Mouse (Mus musculus): ENCODE measurements around the gene Smim1. TPM values are rescaled to one million over a fixed set of nuclear protein-coding genes. Genes with fewer than 3 reads are reported as not detected.

The Smim1 gene
- polyA plus RNA-seq (2014; fragmentation: Nextera tagmentation; extraction: Ambion mirVana), result 33.3 and 37.2 TPM in 2 replicates

DNA sequence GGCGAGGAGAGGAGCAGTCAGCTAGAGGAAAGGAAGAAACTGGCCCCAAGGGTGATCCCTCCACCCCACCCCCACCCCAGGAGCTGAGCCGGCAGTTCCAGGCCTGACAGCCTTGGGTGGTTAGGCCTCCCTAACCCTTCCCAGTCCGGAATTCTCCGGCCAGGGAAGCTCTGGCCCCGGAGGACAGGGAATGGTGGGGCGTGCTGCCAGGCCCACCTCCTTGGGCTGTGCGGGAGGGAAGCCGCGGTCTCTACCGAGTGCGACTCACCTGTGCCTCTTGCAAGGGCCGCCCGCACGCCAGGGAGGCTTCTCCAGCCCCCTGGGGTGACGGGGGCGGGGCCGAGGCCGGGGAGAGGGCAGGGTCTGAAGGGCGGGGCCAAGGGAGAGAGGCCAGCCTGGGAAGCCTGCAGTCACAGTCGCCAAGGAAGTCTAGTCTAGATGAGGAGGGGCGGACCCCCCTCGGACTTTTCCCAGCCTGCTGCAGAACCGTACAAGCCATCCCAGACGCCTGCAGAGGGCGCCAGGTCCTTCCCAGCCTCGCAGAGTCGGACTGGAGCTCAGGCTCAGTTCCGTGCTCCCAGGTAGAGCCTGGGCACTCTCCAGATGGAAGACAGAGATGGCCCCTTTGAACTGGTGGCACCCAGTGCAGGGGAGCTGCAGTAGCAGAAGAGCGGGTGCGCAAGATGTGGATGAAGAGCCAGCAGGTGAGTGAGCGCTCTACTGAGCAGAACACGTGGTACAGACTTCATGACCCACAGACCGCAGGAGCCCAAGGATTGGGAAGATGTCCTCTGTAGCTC lies at the start of gene Smim1:
TSS of gene Smim1 (minus strand) at position 590 of the 800 bp plus-strand sequence.
- H3K4me1 ChIP-seq (ENCODE audit: insufficient read depth), result peaks cover 10% of the 10 kb centered on the region
- peaks cover 17% of the 10 kb centered on the region for H3K36me3 ChIP-seq (ENCODE audit: insufficient read depth)
- peak; percentile 87 for DNase-seq
- peak within 1 kb of the TSS; percentile 60 for H3K27ac ChIP-seq (ENCODE audit: low read depth)
- whole genome bisulfite sequencing, result 1% methylated on average over 33 of the region's 33 CpGs
- no peaks in the 10 kb centered on the region for H3K9me3 ChIP-seq (ENCODE audit: low read depth, low read length)
- peak within 1 kb of the TSS; percentile 42 for H3K4me3 ChIP-seq (ENCODE audit: low read depth, low read length)
- H3K4me2 ChIP-seq, result peak within 1 kb of the TSS; percentile 74
- peak within 1 kb of the TSS; percentile 61 for H3K9ac ChIP-seq
- peak; percentile 71 for TF ChIP-seq CTCF (IDR thresholded peaks at IDR 0.05; ENCODE audit: low read depth)
- peak; percentile 69 for ATAC-seq (ENCODE audit: insufficient read depth)
- H3K27me3 ChIP-seq (ENCODE audit: insufficient read depth, low read length), result peaks cover 3% of the 10 kb centered on the region; the same call in 1 of the 2 replicates

DNA sequence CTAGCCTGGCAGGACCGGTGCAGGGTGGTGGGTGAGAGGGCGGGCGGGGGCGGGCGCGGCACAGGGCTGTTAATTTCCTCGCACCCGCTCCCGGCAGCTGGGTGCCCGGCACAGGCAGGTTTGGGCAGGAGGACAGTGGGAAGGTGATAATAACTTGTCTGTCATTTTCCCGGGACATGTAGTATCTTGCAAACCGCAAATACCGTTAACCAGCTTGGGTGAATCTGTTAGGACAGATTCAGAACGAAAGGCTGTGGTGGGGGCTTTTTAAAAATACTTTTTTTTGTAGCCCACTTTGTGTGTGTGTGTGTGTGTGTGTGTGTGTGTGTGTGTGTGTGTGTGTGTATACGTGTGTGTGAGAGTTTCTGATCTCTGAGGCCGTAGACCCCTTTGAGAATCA lies 45.9 kb upstream of the Smim1 start:
- ATAC-seq (ENCODE audit: insufficient read depth) (no peak), DNase-seq (no peak)
- Histone ChIP-seq H3K27ac (ENCODE audit: low read depth) (no peak overlapping the region), H3K4me1 (ENCODE audit: insufficient read depth) (no peaks in the 10 kb centered on the region), H3K4me2 (no peak overlapping the region), H3K4me3 (ENCODE audit: low read depth, low read length) (no peak overlapping the region), H3K36me3 (ENCODE audit: insufficient read depth) (no peaks in the 10 kb centered on the region), H3K9me3 (ENCODE audit: low read depth, low read length) (no peaks in the 10 kb centered on the region), H3K27me3 (ENCODE audit: insufficient read depth, low read length) (peaks cover 20% of the 10 kb centered on the region), H3K9ac (no peak overlapping the region)
- WGBS, result 15% methylated on average over 16 of the region's 16 CpGs
- no peak for TF ChIP-seq CTCF (IDR thresholded peaks at IDR 0.05; ENCODE audit: low read depth)

DNA sequence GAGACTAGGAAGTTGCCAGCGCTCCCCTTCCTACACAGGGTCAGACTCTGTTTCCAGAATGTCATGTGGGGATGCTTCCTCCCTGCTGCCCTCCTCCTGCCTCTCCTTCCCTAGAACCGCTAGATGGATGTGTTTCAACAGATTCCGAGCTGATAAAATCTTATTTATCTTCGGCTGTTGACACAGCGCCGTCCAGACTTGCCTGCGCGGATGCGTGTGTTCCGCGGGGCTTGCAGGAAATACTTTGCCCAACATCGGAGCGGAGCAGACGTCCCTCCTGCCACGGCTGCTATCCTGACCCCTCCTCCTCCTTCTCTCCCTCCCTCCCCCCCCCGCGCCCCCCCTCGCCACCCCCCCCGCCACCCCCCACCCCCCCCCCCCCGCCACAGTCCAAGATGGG lies 45.5 kb upstream of the Smim1 start:
- Histone ChIP-seq H3K4me2 (no peak overlapping the region), H3K9ac (no peak overlapping the region), H3K4me3 (ENCODE audit: low read depth, low read length) (no peak overlapping the region), H3K4me1 (ENCODE audit: insufficient read depth) (no peaks in the 10 kb centered on the region), H3K9me3 (ENCODE audit: low read depth, low read length) (no peaks in the 10 kb centered on the region), H3K27ac (ENCODE audit: low read depth) (no peak overlapping the region), H3K36me3 (ENCODE audit: insufficient read depth) (no peaks in the 10 kb centered on the region), H3K27me3 (ENCODE audit: insufficient read depth, low read length) (peaks cover 20% of the 10 kb centered on the region)
- no peak for TF ChIP-seq CTCF (IDR thresholded peaks at IDR 0.05; ENCODE audit: low read depth)
- ATAC-seq (ENCODE audit: insufficient read depth) (no peak), DNase-seq (no peak)
- 0% methylated on average over 15 of the region's 20 CpGs for WGBS

DNA sequence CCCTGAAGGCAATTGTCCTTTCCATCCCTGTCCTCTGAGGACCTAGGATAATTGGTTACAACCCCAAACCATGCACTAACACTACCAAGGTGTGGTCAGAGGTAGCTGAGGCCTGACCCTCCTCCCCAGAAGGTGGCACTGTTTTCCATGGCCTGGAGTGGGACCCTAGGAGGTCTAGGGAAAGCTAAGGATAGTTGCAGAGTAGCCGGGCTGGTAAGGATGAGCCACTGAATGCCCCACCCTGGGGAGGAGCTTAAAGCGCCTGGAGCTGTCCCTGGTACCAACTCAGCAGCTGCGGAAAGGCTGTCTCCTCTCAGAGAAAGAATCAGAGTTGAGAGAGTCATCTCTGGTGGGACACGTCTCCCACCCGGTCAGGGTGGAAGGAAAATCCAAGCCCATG lies 44.9 kb upstream of the Smim1 start:
- H3K27me3 ChIP-seq (ENCODE audit: insufficient read depth, low read length), result peaks cover 20% of the 10 kb centered on the region
- ATAC-seq (ENCODE audit: insufficient read depth) (no peak), DNase-seq (peak; percentile 74)
- peak; percentile 51 for TF ChIP-seq CTCF (IDR thresholded peaks at IDR 0.05; ENCODE audit: low read depth)
- no peak overlapping the region for H3K9ac ChIP-seq
- no peak overlapping the region for H3K27ac ChIP-seq (ENCODE audit: low read depth)
- H3K4me3 ChIP-seq (ENCODE audit: low read depth, low read length), result no peak overlapping the region
- no peaks in the 10 kb centered on the region for H3K4me1 ChIP-seq (ENCODE audit: insufficient read depth)
- no peaks in the 10 kb centered on the region for H3K36me3 ChIP-seq (ENCODE audit: insufficient read depth)
- H3K9me3 ChIP-seq (ENCODE audit: low read depth, low read length), result no peaks in the 10 kb centered on the region
- WGBS, result 1% methylated on average over 5 of the region's 5 CpGs
- no peak overlapping the region for H3K4me2 ChIP-seq

DNA sequence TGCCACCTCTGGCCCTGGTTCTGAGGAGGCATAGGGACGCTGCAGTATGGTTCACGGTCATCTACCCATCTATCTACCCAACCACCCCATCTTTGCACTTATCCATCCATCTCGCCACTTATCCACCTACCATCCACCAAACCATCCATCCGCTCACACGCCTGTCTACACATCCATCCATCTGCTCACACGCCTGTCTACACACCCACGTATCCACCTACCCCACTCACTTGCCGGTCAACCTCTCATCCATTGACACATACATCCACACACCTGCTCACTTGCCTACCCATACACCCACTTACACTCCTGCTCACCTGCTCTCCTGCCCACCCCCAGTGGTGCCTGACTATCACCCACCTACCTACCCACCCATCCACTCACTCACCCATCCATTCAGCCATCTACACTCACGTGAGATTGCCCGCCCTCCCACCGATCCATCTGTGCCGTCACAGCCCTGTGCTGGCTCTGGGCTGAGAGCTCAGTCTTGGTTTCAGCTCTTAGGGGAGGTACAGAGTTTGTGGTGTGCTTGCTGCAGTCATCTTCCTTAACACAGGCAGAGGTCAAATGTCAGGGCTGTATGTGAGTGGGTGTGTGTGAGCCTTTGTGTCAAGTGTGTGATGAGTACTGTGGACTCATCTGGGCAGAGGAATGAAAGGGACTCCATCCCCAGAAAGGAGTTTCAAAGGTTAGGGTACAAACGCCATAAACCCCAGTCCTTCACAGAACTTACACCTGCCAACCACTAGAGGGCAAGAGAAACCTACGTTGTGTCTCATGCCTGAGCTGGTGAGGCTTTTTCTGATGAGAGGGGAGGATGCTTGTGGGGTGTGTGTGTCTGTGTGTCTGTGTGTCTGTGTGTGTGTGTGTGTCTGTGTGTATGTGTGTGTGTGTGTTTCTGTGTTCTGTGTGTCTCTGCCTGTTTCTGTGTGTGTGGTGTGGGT lies 39.1 kb upstream of the Smim1 start:
- DNase-seq, result peak; percentile 65
- TF ChIP-seq CTCF (IDR thresholded peaks at IDR 0.05; ENCODE audit: low read depth), result peak; percentile 92
- H3K4me2 ChIP-seq, result no peak overlapping the region
- no peaks in the 10 kb centered on the region for H3K27me3 ChIP-seq (ENCODE audit: insufficient read depth, low read length)
- WGBS, result 55% methylated on average over 14 of the region's 14 CpGs
- H3K4me3 ChIP-seq (ENCODE audit: low read depth, low read length), result no peak overlapping the region
- no peak overlapping the region for H3K27ac ChIP-seq (ENCODE audit: low read depth)
- no peak overlapping the region for H3K9ac ChIP-seq
- no peaks in the 10 kb centered on the region for H3K4me1 ChIP-seq (ENCODE audit: insufficient read depth)
- H3K9me3 ChIP-seq (ENCODE audit: low read depth, low read length), result no peaks in the 10 kb centered on the region
- H3K36me3 ChIP-seq (ENCODE audit: insufficient read depth), result no peaks in the 10 kb centered on the region
- ATAC-seq (ENCODE audit: insufficient read depth), result peak; percentile 70; the same call in 1 of the 2 replicates

DNA sequence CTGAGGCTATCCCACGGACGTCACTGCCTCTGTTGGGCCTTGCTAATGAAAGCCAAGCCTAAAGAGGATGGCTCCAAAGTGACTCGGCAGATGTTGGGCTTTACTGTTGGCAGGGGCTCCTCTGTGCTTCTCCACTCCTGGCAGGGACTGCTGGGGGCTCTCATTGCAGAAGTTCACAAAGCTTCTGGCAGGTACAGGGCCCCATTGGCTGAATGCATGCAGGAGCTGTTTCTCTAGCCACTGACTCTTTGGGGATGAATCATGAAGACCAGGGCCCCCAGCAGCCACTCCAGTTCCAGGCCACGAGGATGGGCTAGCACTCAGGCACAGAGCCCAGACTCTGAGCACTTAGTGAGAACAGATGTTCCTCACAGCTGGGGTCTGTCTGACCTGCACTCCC lies 31.7 kb upstream of the Smim1 start:
- Histone ChIP-seq H3K27me3 (ENCODE audit: insufficient read depth, low read length) (no peaks in the 10 kb centered on the region), H3K9me3 (ENCODE audit: low read depth, low read length) (no peaks in the 10 kb centered on the region), H3K4me3 (ENCODE audit: low read depth, low read length) (no peak overlapping the region), H3K4me1 (ENCODE audit: insufficient read depth) (no peaks in the 10 kb centered on the region), H3K9ac (no peak overlapping the region), H3K4me2 (no peak overlapping the region), H3K36me3 (ENCODE audit: insufficient read depth) (no peaks in the 10 kb centered on the region), H3K27ac (ENCODE audit: low read depth) (no peak overlapping the region)
- TF ChIP-seq CTCF (IDR thresholded peaks at IDR 0.05; ENCODE audit: low read depth), result no peak
- ATAC-seq (ENCODE audit: insufficient read depth), result no peak
- DNase-seq, result no peak
- 47% methylated on average over 4 of the region's 4 CpGs for WGBS

DNA sequence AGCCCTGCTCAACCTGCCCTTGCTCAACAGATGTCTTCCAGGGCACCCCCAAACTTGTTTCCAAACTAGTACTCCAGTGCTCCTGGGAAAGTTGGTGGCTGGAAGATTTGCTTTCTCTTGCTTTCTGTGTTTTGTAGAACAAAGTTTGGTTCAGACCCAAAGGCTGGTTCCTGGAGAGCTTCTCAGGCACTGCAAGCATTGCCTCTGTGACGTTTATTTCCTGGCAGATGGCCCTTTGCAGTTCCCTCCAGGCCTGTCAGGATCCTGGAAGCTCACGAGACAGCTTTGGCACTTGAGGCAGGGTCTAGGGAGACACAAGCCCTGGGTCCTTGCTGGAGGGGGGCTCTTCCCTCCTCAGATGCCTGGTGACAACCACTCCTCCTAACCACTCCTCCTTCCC lies 30.6 kb upstream of the Smim1 start:
- no peaks in the 10 kb centered on the region for H3K36me3 ChIP-seq (ENCODE audit: insufficient read depth)
- no peak overlapping the region for H3K9ac ChIP-seq
- H3K4me3 ChIP-seq (ENCODE audit: low read depth, low read length), result no peak overlapping the region
- WGBS, result 27% methylated on average over 2 of the region's 2 CpGs
- H3K4me1 ChIP-seq (ENCODE audit: insufficient read depth), result no peaks in the 10 kb centered on the region
- H3K27me3 ChIP-seq (ENCODE audit: insufficient read depth, low read length), result no peaks in the 10 kb centered on the region
- no peak for TF ChIP-seq CTCF (IDR thresholded peaks at IDR 0.05; ENCODE audit: low read depth)
- no peak overlapping the region for H3K4me2 ChIP-seq
- DNase-seq (no peak), ATAC-seq (ENCODE audit: insufficient read depth) (no peak)
- H3K27ac ChIP-seq (ENCODE audit: low read depth), result no peak overlapping the region
- H3K9me3 ChIP-seq (ENCODE audit: low read depth, low read length), result no peaks in the 10 kb centered on the region
